Mouse (Mus musculus) neural tube, embryonic 12.5 days (tissue): ENCODE data around the gene Csad. TPM values are rescaled to one million over a fixed set of nuclear protein-coding genes. Genes with fewer than 3 reads are reported as not detected.

ENCODE experiments used
- ATAC-seq: fragments of 200-750 bp; cut with Nextera tagmentation; 2 replicates; pipeline ENCODE4 v1.8.0; 2017; ENCODE audit warnings: low read depth, mild to moderate bottlenecking, moderate TSS enrichment, moderate library complexity; ENCODE audit not compliant: low FRiP score
- H3K27ac ChIP-seq: fragments of 300-500 bp; sonication (generic); 2 replicates; pipeline ENCODE4 v1.5.1; 2016
- H3K27me3 ChIP-seq: fragments of 300-500 bp; sonication (generic); replicated peaks from 2 replicates; pipeline ENCODE4 v1.6.1; 2016; ENCODE audit warnings: mild to moderate bottlenecking
- H3K36me3 ChIP-seq: fragments of 300-500 bp; sonication (generic); 2 replicates; pipeline ENCODE4 v1.6.1; 2016; ENCODE audit warnings: mild to moderate bottlenecking
- H3K4me1 ChIP-seq: fragments of 300-500 bp; sonication (generic); 2 replicates; pipeline ENCODE4 v1.6.1; 2016
- H3K4me2 ChIP-seq: fragments of 300-500 bp; sonication (generic); replicated peaks from 2 replicates; pipeline ENCODE4 v1.6.1; 2016; ENCODE audit warnings: mild to moderate bottlenecking
- H3K4me3 ChIP-seq: fragments of 300-500 bp; sonication (generic); 2 replicates; pipeline ENCODE4 v1.5.1; 2016
- H3K9ac ChIP-seq: fragments of 300-500 bp; sonication (generic); 2 replicates; pipeline ENCODE4 v1.6.1; 2016; ENCODE audit warnings: mild to moderate bottlenecking
- H3K9me3 ChIP-seq: fragments of 300-500 bp; sonication (generic); 2 replicates; pipeline ENCODE4 v1.6.1; 2016; ENCODE audit warnings: mild to moderate bottlenecking
- WGBS: fragments of 180-500 bp; shearing (Covaris S2); methylation state at CpG from one replicate; pipeline ENCODE4 v1.1.7; 2016; 5-methylcytosine and 5-hydroxymethylcytosine counted together
- polyA plus RNA-seq: library from polyadenylated mRNA; unstranded; fragments of >200 nt; fragmentation: Nextera tagmentation; extraction: Ambion mirVana; gene quantifications from 2 replicates; pipeline ENCODE4 v1.2.1, GENCODE M21; 2016

Gene Csad
- polyA plus RNA-seq, 1 experiment from 2014 or later, result 46.7 TPM

DNA sequence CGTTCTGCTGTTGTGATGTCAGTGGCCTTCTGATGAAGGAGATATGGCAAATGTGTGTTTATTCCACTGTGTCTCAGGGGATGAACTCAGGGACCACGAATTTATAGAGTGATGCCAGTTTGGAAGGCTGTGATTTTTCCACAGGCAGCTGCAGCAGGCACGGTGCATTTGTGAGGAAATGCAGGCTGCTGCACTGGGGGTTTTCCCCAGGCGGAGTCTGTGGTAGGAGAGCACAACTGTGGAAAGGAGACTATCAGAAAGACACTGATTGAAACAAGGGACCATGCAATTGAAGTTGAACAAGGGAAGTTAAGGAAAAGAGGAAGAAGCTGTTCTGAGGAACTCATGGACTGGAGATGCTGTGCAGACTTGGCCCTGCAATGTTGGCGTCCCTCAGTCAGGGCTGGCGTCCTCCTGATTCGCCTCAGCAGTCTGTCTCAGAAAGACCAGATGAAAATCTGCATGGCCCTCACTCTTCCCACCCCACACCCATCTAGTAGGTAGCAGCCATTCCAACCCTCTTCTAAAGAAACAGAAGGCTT lies 12.2 kb downstream of the Csad start:
- Histone ChIP-seq H3K27ac (no peak overlapping the region), H3K4me1 (no peaks in the 10 kb centered on the region; the same call in 1 of the 2 replicates), H3K4me3 (no peak overlapping the region), H3K9me3 (no peaks in the 10 kb centered on the region), H3K4me2 (no peak overlapping the region), H3K9ac (no peak overlapping the region), H3K36me3 (no peaks in the 10 kb centered on the region), H3K27me3 (no peaks in the 10 kb centered on the region)
- ATAC-seq, result no peak
- WGBS, result 87% methylated on average over 7 of the region's 7 CpGs

DNA sequence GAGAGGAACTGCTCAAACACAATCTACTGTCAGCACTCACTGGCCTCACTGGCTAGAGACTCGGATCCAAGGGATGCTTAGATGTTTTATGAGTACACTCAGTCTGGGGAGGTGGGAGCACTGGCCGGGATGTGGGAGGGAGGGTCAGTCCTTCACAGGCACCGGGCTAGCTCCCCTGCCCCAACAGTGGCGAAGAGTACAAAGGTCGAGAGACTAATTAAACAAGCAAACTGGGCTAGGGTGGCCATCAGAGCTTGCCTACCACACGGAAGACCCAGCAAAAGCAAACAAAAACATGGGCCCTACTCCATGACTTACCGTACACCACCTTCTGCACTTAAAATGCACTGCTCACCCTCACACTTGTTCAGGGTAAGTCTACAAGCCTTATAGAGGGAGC lies 12.8 kb downstream of the Csad start:
- Histone ChIP-seq H3K9me3 (no peaks in the 10 kb centered on the region), H3K36me3 (no peaks in the 10 kb centered on the region; the same call in 1 of the 2 replicates), H3K4me3 (no peak overlapping the region), H3K4me1 (no peaks in the 10 kb centered on the region; the same call in 1 of the 2 replicates), H3K27me3 (no peaks in the 10 kb centered on the region), H3K4me2 (no peak overlapping the region), H3K27ac (no peak overlapping the region), H3K9ac (0 out of 2 replicates have a peak overlapping the region, but pooled peaks have one; percentile 13)
- WGBS, result 62% methylated on average over 7 of the region's 7 CpGs
- ATAC-seq, result no peak

DNA sequence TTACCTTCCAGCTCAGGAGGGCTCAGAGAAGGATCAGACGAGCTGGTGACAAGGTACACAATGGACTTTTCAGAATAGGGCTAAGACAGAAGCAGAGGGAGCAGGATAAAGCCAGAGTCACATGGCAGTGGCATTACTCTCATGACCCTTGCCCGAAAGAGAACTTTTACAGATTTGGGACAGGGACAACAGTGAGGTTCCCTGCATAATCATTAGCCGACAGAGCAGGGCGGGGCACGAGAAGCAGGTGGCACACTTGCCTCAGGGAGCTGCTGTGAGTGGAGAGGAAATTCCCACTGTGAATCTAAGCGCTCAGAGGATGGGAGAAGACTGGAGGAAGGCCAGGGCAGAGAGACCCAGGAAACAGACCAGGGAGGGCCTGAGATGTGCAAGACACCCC lies 15.6 kb downstream of the Csad start:
- no peaks in the 10 kb centered on the region; the same call in 1 of the 2 replicates for H3K4me1 ChIP-seq
- no peak overlapping the region for H3K4me3 ChIP-seq
- peaks cover 11% of the 10 kb centered on the region for H3K36me3 ChIP-seq
- no peaks in the 10 kb centered on the region for H3K27me3 ChIP-seq
- no peak overlapping the region for H3K27ac ChIP-seq
- WGBS, result 53% methylated on average over 6 of the region's 6 CpGs
- H3K4me2 ChIP-seq, result no peak overlapping the region
- no peaks in the 10 kb centered on the region for H3K9me3 ChIP-seq
- no peak for ATAC-seq
- H3K9ac ChIP-seq, result no peak overlapping the region

DNA sequence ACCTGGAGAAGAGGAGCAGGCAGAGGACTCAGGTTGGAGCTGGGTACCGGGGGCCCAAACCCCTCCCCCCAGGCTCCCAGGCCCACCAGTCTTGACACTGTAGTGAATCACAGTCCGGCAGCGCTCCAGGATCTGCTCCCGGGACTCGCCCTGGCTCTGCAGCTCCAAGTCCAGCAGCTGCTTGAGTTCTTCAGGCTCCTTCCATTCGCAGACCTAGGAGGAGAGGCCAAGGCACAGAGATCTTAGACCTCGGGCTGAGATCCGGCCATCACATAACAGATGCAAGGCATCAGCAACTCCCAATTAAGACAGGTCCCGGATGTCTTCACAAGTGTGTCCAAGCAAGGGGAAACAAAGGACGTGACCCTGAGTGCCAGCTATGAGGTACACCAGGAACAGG lies 16.4 kb downstream of the Csad start:
- Histone ChIP-seq H3K27ac (no peak overlapping the region), H3K4me1 (no peaks in the 10 kb centered on the region; the same call in 1 of the 2 replicates), H3K9ac (no peak overlapping the region), H3K9me3 (no peaks in the 10 kb centered on the region), H3K27me3 (no peaks in the 10 kb centered on the region), H3K4me3 (no peak overlapping the region), H3K4me2 (no peak overlapping the region), H3K36me3 (peaks cover 15% of the 10 kb centered on the region)
- no peak for ATAC-seq
- WGBS, result 92% methylated on average over 10 of the region's 10 CpGs

DNA sequence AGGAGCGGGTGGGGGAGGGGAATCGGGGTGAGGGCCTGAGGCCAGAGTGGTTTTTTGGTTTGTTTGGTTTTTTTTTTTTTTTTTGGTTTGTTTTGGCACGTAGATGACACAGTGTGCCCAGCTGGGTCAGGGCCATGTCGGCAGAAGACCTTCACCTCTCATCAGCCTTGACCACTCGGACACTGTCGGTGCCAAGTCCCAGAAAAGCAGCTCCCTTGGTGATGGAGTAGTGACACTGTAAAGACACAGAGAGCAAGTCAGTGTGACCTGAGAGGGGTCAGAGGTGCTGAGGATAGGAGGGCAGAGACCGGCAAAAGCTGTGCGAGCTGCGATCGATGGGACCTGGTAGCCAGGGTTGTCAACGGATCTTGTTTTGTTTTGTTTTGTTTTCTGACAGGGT lies 18.3 kb downstream of the Csad start:
- 84% methylated on average over 11 of the region's 11 CpGs for WGBS
- ATAC-seq, result no peak
- no peaks in the 10 kb centered on the region for H3K27me3 ChIP-seq
- H3K4me2 ChIP-seq, result no peak overlapping the region
- peaks cover 16% of the 10 kb centered on the region for H3K36me3 ChIP-seq
- H3K4me3 ChIP-seq, result no peak overlapping the region
- no peaks in the 10 kb centered on the region for H3K9me3 ChIP-seq
- H3K27ac ChIP-seq, result no peak overlapping the region
- H3K9ac ChIP-seq, result no peak overlapping the region
- H3K4me1 ChIP-seq, result no peaks in the 10 kb centered on the region; the same call in 1 of the 2 replicates

DNA sequence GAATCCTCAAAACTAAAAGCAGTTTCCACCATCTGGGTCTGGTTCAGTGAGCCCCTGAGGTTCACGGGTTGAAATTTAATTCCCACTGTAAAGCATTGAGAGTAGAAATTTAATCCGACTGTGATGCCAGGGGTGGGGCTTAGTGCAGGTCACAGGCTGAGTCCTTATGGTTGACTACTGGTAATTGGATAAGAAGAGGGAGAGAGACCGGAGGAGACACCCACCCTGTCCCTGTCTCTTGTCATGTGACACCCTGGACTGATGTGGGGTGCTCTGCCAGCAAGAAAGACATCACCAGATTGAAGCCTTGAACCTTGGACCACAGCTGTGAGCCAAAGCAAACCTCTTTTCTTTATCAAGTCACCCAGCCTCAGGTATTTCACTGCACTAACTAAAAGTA lies 21.4 kb downstream of the Csad start:
- H3K27me3 ChIP-seq, result no peaks in the 10 kb centered on the region
- H3K9me3 ChIP-seq, result no peaks in the 10 kb centered on the region
- H3K36me3 ChIP-seq, result peaks cover 18% of the 10 kb centered on the region
- 77% methylated on average over 3 of the region's 3 CpGs for WGBS
- H3K9ac ChIP-seq, result no peak overlapping the region
- H3K4me1 ChIP-seq, result no peaks in the 10 kb centered on the region
- H3K4me2 ChIP-seq, result no peak overlapping the region
- no peak overlapping the region for H3K4me3 ChIP-seq
- H3K27ac ChIP-seq, result no peak overlapping the region
- ATAC-seq, result no peak

DNA sequence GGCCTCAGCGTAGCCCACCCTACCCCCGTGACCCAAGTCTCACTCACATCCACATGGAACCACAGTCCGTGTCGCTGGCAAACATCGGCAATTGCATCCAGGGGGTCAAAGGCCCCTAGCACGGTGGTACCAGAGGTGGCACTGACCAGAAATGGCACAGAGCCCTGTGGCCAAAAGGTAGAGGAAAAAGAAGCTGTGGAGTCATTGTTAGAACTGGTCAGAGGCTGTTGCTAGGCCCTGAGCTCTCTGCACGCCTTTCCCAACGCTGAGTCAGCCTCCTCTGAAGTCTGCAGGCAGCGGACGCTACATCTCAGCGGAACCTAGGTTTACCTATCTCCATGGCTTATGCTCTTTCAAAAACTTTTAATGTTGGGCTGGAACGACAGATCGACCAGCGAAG lies 24.6 kb downstream of the Csad start:
- Histone ChIP-seq H3K9me3 (no peaks in the 10 kb centered on the region), H3K36me3 (peaks cover 9% of the 10 kb centered on the region), H3K4me3 (no peak overlapping the region), H3K9ac (0 out of 2 replicates have a peak overlapping the region, but pooled peaks have one; percentile 21), H3K4me1 (no peaks in the 10 kb centered on the region), H3K27ac (no peak overlapping the region), H3K4me2 (no peak overlapping the region), H3K27me3 (no peaks in the 10 kb centered on the region)
- no peak for ATAC-seq
- WGBS, result 93% methylated on average over 14 of the region's 14 CpGs

DNA sequence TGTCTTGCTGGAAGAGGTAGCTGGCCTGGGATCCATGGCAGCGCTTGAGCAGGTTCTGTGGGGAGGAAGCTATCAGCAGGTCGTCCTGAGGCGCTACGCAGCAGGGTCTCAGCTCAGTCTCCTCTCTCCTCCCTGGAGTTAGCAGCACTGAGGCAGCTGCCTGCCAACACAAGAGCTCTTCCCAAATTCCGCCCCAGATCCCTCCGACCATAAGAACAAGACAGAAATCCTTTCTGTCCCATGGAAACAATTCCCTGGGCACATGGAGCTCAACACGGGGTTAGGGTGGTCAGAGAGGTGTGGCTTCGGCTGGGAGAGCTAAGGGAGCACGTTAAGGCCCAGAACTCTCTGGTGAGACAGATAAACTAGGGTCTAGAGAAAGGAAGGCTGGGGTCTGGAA lies 25.4 kb downstream of the Csad start:
- Histone ChIP-seq H3K4me2 (no peak overlapping the region), H3K9me3 (no peaks in the 10 kb centered on the region), H3K4me1 (no peaks in the 10 kb centered on the region), H3K27ac (no peak overlapping the region), H3K9ac (no peak overlapping the region), H3K4me3 (no peak overlapping the region), H3K27me3 (no peaks in the 10 kb centered on the region), H3K36me3 (peaks cover 9% of the 10 kb centered on the region)
- ATAC-seq, result no peak
- 83% methylated on average over 9 of the region's 9 CpGs for WGBS

DNA sequence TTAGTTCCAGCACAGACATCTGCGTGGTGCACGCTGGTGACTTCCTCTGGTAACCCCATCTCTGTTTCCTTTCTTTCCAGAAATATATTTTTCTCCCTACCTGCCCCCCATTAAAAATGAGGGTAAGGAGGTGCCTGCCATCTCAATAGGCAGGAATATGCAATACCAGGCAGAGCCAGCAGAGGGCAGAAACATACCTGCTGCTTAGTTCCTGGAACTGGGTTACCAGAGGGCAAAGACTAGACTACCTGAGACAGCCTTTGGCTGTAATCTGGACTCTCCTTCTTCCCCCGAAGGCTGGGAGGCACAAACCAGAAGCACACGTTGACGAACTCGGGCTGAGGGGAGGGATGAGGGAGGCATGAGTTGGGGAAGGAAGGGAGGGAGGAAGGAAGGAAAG lies 26.2 kb downstream of the Csad start:
- WGBS, result 23% methylated on average over 6 of the region's 6 CpGs
- no peaks in the 10 kb centered on the region for H3K9me3 ChIP-seq
- H3K4me2 ChIP-seq, result no peak overlapping the region

DNA sequence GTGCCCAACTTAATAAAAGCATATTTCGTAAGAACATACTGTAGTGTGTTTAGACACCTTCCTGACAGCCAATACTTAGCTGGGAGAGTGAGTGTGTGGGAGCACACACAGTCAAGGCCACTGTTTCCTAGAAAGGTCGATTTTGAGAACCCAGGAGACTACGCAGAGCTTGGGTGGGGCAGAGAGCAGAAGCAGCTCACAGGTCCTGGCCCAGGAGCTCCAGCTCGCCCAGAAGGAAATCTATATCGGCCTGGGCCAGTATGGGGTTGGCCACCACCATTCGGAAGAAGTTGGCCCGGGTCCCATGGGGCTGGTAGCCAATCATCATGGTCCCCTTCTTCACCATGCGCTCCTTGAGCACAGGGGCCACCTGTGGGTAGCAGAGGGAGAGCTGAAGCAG lies 27.1 kb downstream of the Csad start:
- no peak overlapping the region for H3K4me2 ChIP-seq
- no peak overlapping the region for H3K4me3 ChIP-seq
- H3K9ac ChIP-seq, result no peak overlapping the region
- no peaks in the 10 kb centered on the region for H3K4me1 ChIP-seq
- no peak overlapping the region for H3K27ac ChIP-seq
- H3K36me3 ChIP-seq, result 0 out of 2 replicates have a peak, but pooled peaks cover 3% of the 10 kb centered on the region
- WGBS, result 81% methylated on average over 8 of the region's 8 CpGs
- H3K27me3 ChIP-seq, result no peaks in the 10 kb centered on the region
- no peak for ATAC-seq
- no peaks in the 10 kb centered on the region for H3K9me3 ChIP-seq

More for the DNA sequence above, 26.2 kb downstream of the Csad start:
- no peaks in the 10 kb centered on the region for H3K4me1 ChIP-seq
- no peak overlapping the region for H3K4me3 ChIP-seq
- no peak overlapping the region for H3K9ac ChIP-seq
- no peaks in the 10 kb centered on the region for H3K27me3 ChIP-seq
- no peak for ATAC-seq
- H3K36me3 ChIP-seq, result 0 out of 2 replicates have a peak, but pooled peaks cover 3% of the 10 kb centered on the region
- H3K27ac ChIP-seq, result no peak overlapping the region

DNA sequence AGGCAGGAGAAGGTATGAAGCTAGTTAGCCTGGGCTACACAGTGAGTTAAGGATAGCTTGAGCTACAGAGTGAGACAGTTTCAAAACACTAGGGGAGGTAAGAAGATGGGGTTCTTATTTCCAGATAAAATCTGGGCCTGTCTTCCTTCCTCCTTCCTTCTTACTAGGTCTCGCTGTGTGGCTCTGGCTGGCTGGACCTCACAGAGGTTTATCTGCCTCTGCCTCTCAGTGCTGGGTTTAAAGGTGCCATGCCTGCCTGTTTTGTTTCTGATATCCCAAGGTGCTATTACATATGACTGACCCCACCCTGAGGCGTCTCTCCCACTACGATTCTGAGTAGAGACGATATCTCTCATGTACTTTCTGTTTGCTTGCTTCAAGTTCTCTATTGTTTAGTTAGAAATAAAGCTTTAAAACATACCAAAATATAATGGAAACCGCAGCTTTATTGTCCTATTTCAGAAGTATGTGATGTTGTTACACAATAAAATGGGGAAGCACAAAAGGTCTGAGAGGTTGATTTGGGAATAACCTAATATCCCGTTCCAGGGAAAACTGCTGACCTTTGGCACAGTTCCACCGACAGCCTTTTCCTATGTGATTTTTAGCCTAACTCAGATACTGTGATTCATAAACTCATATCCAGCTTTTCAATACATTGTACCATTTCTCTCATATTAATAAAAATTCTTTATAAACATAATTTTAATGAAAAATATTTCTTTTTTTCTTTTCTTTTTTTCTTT lies 27.8 kb downstream of the Csad start:
- WGBS, result 84% methylated on average over 7 of the region's 7 CpGs
- Histone ChIP-seq H3K36me3 (0 out of 2 replicates have a peak, but pooled peaks cover 3% of the 10 kb centered on the region), H3K9me3 (no peaks in the 10 kb centered on the region), H3K27ac (no peak overlapping the region), H3K4me2 (no peak overlapping the region), H3K27me3 (no peaks in the 10 kb centered on the region), H3K9ac (no peak overlapping the region), H3K4me1 (no peaks in the 10 kb centered on the region), H3K4me3 (no peak overlapping the region)
- ATAC-seq, result no peak

DNA sequence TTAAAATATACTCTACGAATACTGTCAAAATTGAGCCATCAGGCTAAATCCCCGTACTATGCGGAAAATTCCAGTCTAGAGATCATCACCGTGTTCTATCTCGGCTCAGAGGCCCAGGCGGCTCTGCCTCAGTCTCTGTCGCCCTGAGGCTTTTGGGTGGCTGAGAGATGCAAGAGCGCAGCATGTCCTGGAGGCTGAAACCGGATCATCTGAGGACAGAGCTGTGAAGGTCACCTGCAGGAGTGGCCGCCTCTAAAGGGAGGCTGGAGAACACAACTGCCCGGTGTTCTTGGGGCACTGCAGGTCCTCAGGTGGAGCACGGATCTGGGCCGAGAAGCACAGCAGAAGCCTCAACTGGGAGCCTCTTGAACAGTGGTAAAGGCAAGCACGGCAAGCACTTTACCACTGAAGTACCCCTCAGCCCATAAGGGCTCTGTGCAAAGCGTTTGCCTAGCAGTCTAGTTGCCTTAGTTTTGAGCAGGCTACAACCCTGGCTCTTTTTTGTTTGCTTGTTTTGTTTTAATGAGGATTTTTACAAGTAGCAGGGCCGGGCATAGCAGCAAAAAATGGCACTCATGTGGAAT lies 28.7 kb downstream of the Csad start:
- Histone ChIP-seq H3K27ac (no peak overlapping the region), H3K4me1 (no peaks in the 10 kb centered on the region), H3K9me3 (no peaks in the 10 kb centered on the region), H3K27me3 (no peaks in the 10 kb centered on the region), H3K36me3 (no peaks in the 10 kb centered on the region), H3K4me2 (no peak overlapping the region), H3K9ac (no peak overlapping the region), H3K4me3 (no peak overlapping the region)
- WGBS, result 87% methylated on average over 16 of the region's 16 CpGs
- no peak for ATAC-seq
